Mouse (Mus musculus) hindbrain, embryonic 11.5 days (tissue): Measurements from ENCODE around the gene Spata31d1a. TPM values are rescaled to one million over a fixed set of nuclear protein-coding genes. Genes with fewer than 3 reads are reported as not detected.

Experiments
- ATAC-seq: fragments of 200-750 bp; cut with Nextera tagmentation; 2 replicates; pipeline ENCODE4 v1.8.0; 2017; ENCODE audit warnings: mild to moderate bottlenecking, moderate TSS enrichment, moderate library complexity; ENCODE audit not compliant: low FRiP score
- DNase-seq: peaks from one replicate; pipeline ENCODE4 v3.0.0-alpha.2; 2015; ENCODE audit warnings: low spot score
- H3K27ac ChIP-seq: fragments of 300-500 bp; sonication (generic); 2 replicates; pipeline ENCODE4 v1.5.1; 2014; ENCODE audit warnings: mild to moderate bottlenecking, low read depth, low read length
- H3K27me3 ChIP-seq: fragments of 300-500 bp; sonication (generic); 2 replicates; pipeline ENCODE4 v1.6.1; 2014; ENCODE audit warnings: mild to moderate bottlenecking, low read length, moderate library complexity, mixed read lengths; ENCODE audit not compliant: control insufficient read depth, insufficient read depth
- H3K36me3 ChIP-seq: fragments of 300-500 bp; sonication (generic); 2 replicates; pipeline ENCODE4 v1.6.1; 2014; ENCODE audit warnings: mild to moderate bottlenecking, low read length, moderate library complexity, mixed read lengths; ENCODE audit not compliant: control insufficient read depth, insufficient read depth
- H3K4me1 ChIP-seq: fragments of 300-500 bp; sonication (generic); replicated peaks from 2 replicates; pipeline ENCODE4 v1.6.1; 2014; ENCODE audit warnings: low read length, mixed read lengths; ENCODE audit not compliant: control insufficient read depth, insufficient read depth
- H3K4me2 ChIP-seq: fragments of 300-500 bp; sonication (generic); replicated peaks from 2 replicates; pipeline ENCODE4 v1.6.1; 2014; ENCODE audit warnings: mild to moderate bottlenecking, low read depth, low read length
- H3K4me3 ChIP-seq: fragments of 300-500 bp; sonication (generic); 2 replicates; pipeline ENCODE4 v1.5.1; 2014; ENCODE audit warnings: low read depth, low read length
- H3K9ac ChIP-seq: fragments of 300-500 bp; sonication (generic); 2 replicates; pipeline ENCODE4 v1.6.1; 2014; ENCODE audit warnings: low read depth, low read length
- H3K9me3 ChIP-seq: fragments of 300-500 bp; sonication (generic); 2 replicates; pipeline ENCODE4 v1.6.1; 2016; ENCODE audit warnings: low read length; ENCODE audit not compliant: control insufficient read depth
- WGBS: fragments of 180-500 bp; shearing (Covaris S2); extraction: QIAGEN DNeasy Blood & Tissue Kit; methylation state at CpG from one replicate; pipeline ENCODE4 v1.1.7; 2014; 5-methylcytosine and 5-hydroxymethylcytosine counted together
- polyA plus RNA-seq: library from polyadenylated mRNA; unstranded; fragments of >200 nt; fragmentation: Nextera tagmentation; extraction: Ambion mirVana; gene quantifications from 2 replicates; pipeline ENCODE4 v1.2.1, GENCODE M21; 2014

Spata31d1a gene
- polyA plus RNA-seq, 1 experiment from 2014 or later = 0.03 TPM

DNA sequence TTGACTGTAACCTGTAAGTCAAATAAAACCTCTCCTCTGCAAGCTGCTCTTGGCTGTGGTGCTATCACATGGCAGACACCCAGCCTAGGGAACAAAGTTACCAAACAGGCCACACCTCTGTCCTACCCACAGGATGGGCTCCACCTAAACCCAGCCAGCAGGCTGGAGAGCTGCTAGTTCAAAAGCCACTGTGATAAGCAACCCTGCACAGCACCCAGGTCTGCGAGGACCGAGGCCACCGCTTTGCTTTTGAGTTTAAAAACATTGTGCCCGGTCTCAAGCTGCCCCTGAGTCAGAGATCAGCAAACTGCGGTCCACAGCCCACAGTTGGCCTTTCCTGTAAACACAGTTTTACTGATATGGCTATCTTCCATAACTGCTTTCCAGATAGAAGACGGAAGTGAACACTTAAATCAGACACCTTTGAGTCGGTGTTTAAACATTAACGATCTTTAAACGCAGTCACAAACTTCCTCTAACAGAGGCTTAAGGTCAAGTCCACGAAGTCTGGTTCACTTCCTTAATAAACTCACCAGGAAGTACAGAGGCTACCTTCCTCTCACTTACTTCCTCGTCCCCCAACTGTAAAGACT lies 41.5 kb downstream of the Spata31d1a start:
- H3K4me3 ChIP-seq = no peak overlapping the region
- no peaks in the 10 kb centered on the region for H3K9me3 ChIP-seq
- no peak overlapping the region for H3K9ac ChIP-seq
- peaks cover 5% of the 10 kb centered on the region; the same call in 1 of the 2 replicates for H3K4me1 ChIP-seq
- WGBS = 83% methylated on average over 11 of the region's 11 CpGs
- no peaks in the 10 kb centered on the region for H3K27me3 ChIP-seq
- DNase-seq = no peak
- H3K4me2 ChIP-seq = no peak overlapping the region
- no peak for ATAC-seq
- H3K36me3 ChIP-seq = 0 out of 2 replicates have a peak, but pooled peaks cover 4% of the 10 kb centered on the region
- no peak overlapping the region for H3K27ac ChIP-seq

DNA sequence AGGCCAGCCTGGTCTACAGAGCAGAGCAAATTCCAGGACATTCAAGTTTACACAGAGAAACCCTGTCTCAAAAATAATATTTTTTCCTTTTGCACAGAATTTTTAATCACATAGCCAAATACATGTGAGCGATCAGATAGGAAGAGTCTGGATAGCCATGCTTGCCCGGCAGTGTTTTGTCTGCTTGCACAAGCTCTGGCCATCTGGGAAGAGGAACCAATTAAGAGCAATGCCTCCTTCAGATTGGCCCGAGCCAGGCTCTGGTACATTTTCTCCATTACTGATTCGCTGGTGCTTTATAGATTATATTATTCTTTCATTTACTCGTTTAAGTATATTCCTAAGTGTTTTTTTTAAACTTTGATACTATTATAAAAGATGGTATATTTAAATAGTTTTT lies 42.4 kb downstream of the Spata31d1a start:
- no peak for ATAC-seq
- Histone ChIP-seq H3K4me1 (0 out of 2 replicates have a peak, but pooled peaks cover 3% of the 10 kb centered on the region), H3K9ac (no peak overlapping the region), H3K9me3 (no peaks in the 10 kb centered on the region), H3K36me3 (0 out of 2 replicates have a peak, but pooled peaks cover 4% of the 10 kb centered on the region), H3K27me3 (no peaks in the 10 kb centered on the region), H3K4me2 (no peak overlapping the region), H3K4me3 (no peak overlapping the region), H3K27ac (no peak overlapping the region)
- DNase-seq = no peak
- WGBS = 90% methylated on average over 5 of the region's 5 CpGs

DNA sequence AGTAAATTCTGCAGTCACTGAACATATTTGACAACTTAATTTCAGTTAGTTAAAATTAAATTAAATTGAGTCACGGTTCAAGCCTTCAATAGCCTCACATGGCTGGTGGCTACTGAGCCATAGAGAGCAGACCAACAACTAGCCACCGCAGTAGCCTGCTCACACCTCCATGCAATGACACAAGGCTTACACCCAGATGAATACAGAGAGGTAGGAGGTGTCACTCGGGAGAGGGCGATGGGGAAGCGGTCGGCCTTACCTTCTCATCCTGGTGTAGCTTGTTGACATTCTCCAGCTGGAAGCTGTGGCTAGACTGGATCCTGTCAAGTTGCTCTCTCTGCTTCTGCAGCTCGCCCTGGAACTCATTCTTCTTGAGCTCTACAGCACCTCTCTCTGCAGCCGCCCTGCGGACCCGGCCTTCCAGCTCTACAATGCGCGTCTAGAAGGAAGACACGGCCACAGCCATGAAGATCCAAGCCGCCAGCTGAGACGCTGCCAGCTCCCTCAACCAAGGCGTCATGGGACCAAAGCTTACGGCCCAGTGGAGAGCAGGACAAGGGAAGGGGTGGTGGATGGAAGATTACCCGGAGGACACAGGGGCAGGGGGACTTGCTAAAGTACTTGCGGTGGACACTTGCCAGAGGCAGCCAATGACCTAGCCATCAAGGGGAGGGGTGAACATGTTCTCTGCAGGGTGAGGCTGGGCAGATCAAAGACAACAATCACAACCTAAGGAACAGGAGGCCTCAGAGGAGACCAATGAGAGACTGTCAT lies 46.0 kb downstream of the Spata31d1a start:
- DNase-seq (no peak), ATAC-seq (no peak)
- no peak overlapping the region for H3K27ac ChIP-seq
- no peak overlapping the region for H3K4me3 ChIP-seq
- H3K9ac ChIP-seq = no peak overlapping the region
- peaks cover 14% of the 10 kb centered on the region for H3K36me3 ChIP-seq
- no peaks in the 10 kb centered on the region for H3K9me3 ChIP-seq
- H3K4me2 ChIP-seq = no peak overlapping the region
- 95% methylated on average over 19 of the region's 19 CpGs for WGBS
- H3K27me3 ChIP-seq = no peaks in the 10 kb centered on the region
- H3K4me1 ChIP-seq = no peaks in the 10 kb centered on the region

DNA sequence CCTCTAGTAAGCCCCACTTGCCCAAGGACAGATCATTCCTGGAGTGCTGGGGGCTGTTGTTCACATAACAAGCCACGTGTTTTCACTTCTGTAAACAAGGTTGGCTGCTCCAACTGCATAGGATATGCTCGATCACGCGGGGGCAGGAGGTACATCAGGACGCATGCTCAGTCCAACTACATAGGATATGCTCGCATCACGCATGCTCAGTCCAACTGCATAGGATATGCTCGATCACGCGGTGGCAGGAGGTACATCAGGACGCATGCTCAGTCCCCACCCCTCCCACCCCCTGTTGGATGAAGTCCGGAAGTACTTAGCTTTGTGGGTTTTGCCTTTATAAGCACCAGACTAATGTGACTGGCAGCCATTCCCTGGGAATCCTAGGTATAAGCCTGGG lies 48.2 kb downstream of the Spata31d1a start:
- Histone ChIP-seq H3K27ac (no peak overlapping the region), H3K4me2 (no peak overlapping the region), H3K36me3 (peaks cover 23% of the 10 kb centered on the region), H3K4me3 (no peak overlapping the region), H3K9me3 (no peaks in the 10 kb centered on the region), H3K27me3 (no peaks in the 10 kb centered on the region), H3K9ac (no peak overlapping the region), H3K4me1 (0 out of 2 replicates have a peak, but pooled peaks cover 3% of the 10 kb centered on the region)
- DNase-seq (no peak), ATAC-seq (no peak)
- WGBS = 94% methylated on average over 12 of the region's 12 CpGs

DNA sequence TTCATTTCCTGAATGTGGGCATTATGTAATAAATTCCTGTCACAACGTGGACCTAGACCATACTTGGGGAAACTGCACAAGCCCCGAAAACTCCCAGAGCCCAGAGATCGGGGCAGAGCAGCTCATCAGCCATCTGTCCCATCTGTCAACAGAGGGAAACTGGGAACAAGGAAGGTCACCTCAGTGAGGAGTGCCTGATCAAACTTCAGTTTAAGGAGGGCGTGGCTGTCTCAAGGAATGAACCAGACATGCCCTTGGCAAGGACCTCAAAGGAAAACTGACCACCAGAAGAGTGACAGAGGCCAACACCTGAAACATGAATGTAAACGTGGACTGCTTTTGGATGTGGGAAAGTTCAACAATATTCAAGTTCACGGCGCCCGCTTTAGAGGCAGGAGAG lies 48.7 kb downstream of the Spata31d1a start:
- Histone ChIP-seq H3K4me1 (peaks cover 3% of the 10 kb centered on the region; the same call in 1 of the 2 replicates), H3K27me3 (no peaks in the 10 kb centered on the region), H3K9me3 (no peaks in the 10 kb centered on the region), H3K36me3 (peaks cover 23% of the 10 kb centered on the region), H3K4me3 (no peak overlapping the region), H3K27ac (no peak overlapping the region), H3K9ac (no peak overlapping the region), H3K4me2 (no peak overlapping the region)
- ATAC-seq (no peak), DNase-seq (no peak)
- 94% methylated on average over 8 of the region's 8 CpGs for WGBS

DNA sequence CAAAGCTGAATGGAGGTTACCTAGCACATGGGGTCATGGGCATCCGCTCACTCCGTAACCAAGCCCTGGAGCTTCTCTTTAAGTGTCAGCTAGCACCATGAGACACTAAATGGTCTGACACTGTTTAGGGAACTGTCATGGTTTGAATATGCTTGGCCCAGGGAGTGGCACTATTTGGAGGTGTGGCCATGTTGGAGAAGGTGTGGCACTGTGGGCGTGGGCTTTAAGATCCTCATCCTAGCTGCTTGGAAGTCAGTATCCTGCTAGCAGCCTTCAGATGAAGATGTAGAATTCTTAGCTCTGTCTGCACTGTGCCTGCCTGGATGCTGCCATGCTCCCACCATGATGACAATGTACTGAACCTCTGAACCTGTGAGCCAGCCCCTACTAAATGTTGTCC lies 49.8 kb downstream of the Spata31d1a start:
- Histone ChIP-seq H3K9me3 (no peaks in the 10 kb centered on the region), H3K4me1 (peaks cover 6% of the 10 kb centered on the region), H3K4me3 (no peak overlapping the region), H3K9ac (no peak overlapping the region), H3K27ac (no peak overlapping the region), H3K36me3 (peaks cover 23% of the 10 kb centered on the region), H3K27me3 (no peaks in the 10 kb centered on the region), H3K4me2 (no peak overlapping the region)
- DNase-seq (no peak), ATAC-seq (no peak)
- WGBS = 93% methylated on average over 3 of the region's 3 CpGs

DNA sequence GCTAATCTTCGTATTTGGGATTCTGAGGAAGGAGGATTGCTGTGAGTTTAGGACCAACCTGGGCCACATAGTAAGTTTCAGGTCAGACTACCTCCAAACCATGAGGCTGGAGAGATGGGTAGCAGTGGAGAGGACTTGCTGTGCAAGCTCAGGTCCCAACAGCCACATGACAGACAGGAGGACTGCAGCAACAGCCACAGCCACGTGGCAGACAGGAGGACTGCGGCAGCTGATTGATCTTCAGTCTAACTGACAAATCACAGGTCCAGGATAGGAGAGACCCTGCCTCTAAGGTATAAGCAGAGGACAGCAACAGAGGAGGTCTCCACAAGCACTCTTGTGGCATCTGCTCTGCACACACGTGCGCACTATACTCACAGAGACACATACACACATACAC lies 52.3 kb downstream of the Spata31d1a start:
- Histone ChIP-seq H3K4me2 (no peak overlapping the region), H3K36me3 (peaks cover 23% of the 10 kb centered on the region), H3K4me1 (peaks cover 17% of the 10 kb centered on the region), H3K9ac (no peak overlapping the region), H3K27me3 (no peaks in the 10 kb centered on the region), H3K4me3 (no peak overlapping the region), H3K27ac (peak overlapping the region; percentile 63), H3K9me3 (no peaks in the 10 kb centered on the region)
- 73% methylated on average over 5 of the region's 5 CpGs for WGBS
- no peak for DNase-seq
- no peak for ATAC-seq

DNA sequence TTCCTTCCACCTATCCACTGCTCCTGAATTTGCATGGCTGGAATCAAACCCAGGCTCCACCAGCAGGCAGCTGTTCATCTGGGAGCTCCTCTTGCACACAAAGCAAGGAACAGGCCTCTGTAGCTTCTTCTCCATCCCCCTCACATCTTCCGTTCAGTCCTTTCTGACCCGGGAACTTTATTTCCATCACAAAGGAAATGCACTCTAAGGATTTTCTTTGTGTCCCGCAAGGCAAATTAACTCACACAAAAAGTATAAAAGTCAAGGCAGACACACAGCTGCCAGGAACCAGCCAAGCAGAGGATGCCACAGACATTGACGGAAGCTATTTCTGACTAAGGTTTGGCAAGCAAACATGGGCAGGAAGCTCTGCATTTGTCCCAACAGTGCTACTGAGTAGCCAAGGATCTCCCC lies 53.1 kb downstream of the Spata31d1a start:
- Histone ChIP-seq H3K4me1 (peaks cover 21% of the 10 kb centered on the region), H3K27ac (peak overlapping the region; percentile 63), H3K9ac (0 out of 2 replicates have a peak overlapping the region, but pooled peaks have one; percentile 15), H3K4me2 (peak overlapping the region; percentile 5; the same call in 1 of the 2 replicates), H3K36me3 (peaks cover 23% of the 10 kb centered on the region), H3K4me3 (no peak overlapping the region), H3K9me3 (no peaks in the 10 kb centered on the region), H3K27me3 (no peaks in the 10 kb centered on the region)
- DNase-seq = peak; percentile 57
- ATAC-seq = peak; percentile 71
- WGBS = 23% methylated on average over 4 of the region's 4 CpGs
